Mouse (Mus musculus) midbrain, embryonic 11.5 days (tissue): ENCODE measurements around the gene Prop1. TPM values are rescaled to one million over a fixed set of nuclear protein-coding genes. Genes with fewer than 3 reads are reported as not detected.

Experiments used
- ATAC-seq: fragments of 200-750 bp; cut with Nextera tagmentation; 2 replicates; pipeline ENCODE4 v1.8.0; 2017; ENCODE audit warnings: moderate TSS enrichment, moderate library complexity; ENCODE audit not compliant: low FRiP score
- DNase-seq: peaks from one replicate; pipeline ENCODE4 v3.0.0; 2015; ENCODE audit warnings: low spot score; ENCODE audit errors: missing footprints
- H3K27ac ChIP-seq: fragments of 300-500 bp; sonication (generic); 2 replicates; pipeline ENCODE4 v1.5.1; 2014; ENCODE audit warnings: low read depth, low read length
- H3K27me3 ChIP-seq: fragments of 300-500 bp; sonication (generic); 2 replicates; pipeline ENCODE4 v1.6.1; 2014; ENCODE audit warnings: mild to moderate bottlenecking, low read length, moderate library complexity, mixed read lengths; ENCODE audit not compliant: control insufficient read depth, insufficient read depth
- H3K36me3 ChIP-seq: fragments of 300-500 bp; sonication (generic); 2 replicates; pipeline ENCODE4 v1.6.1; 2014; ENCODE audit warnings: mild to moderate bottlenecking, low read length, moderate library complexity, mixed read lengths; ENCODE audit not compliant: control insufficient read depth, insufficient read depth
- H3K4me1 ChIP-seq: fragments of 300-500 bp; sonication (generic); 2 replicates; pipeline ENCODE4 v1.6.1; 2014; ENCODE audit warnings: low read length; ENCODE audit not compliant: control insufficient read depth, insufficient read depth
- H3K4me2 ChIP-seq: fragments of 300-500 bp; sonication (generic); 2 replicates; pipeline ENCODE4 v1.6.1; 2014; ENCODE audit warnings: mild to moderate bottlenecking, moderate library complexity
- H3K4me3 ChIP-seq: fragments of 300-500 bp; sonication (generic); 2 replicates; pipeline ENCODE4 v1.5.1; 2014; ENCODE audit warnings: low read depth, low read length
- H3K9ac ChIP-seq: fragments of 300-500 bp; sonication (generic); 2 replicates; pipeline ENCODE4 v1.6.1; 2014; ENCODE audit warnings: low read length
- H3K9me3 ChIP-seq: fragments of 300-500 bp; sonication (generic); 2 replicates; pipeline ENCODE4 v1.6.1; 2016; ENCODE audit warnings: low read length; ENCODE audit not compliant: control insufficient read depth
- WGBS: fragments of 180-500 bp; shearing (Covaris S2); extraction: QIAGEN DNeasy Blood & Tissue Kit; methylation state at CpG from one replicate; pipeline ENCODE4 v1.1.7; 2014; 5-methylcytosine and 5-hydroxymethylcytosine counted together
- polyA plus RNA-seq: library from polyadenylated mRNA; unstranded; fragments of >200 nt; fragmentation: Nextera tagmentation; extraction: Ambion mirVana; gene quantifications from 2 replicates; pipeline ENCODE4 v1.2.1, GENCODE M21; 2014

Prop1 gene
- polyA plus RNA-seq, 1 experiment from 2014 or later = not detected

GRCm38 (mm10) chr11:50939621-50940366 lies 13.8 kb downstream of the Prop1 start:
- H3K9me3 ChIP-seq = no peaks in the 10 kb centered on the region
- no peaks in the 10 kb centered on the region for H3K36me3 ChIP-seq
- peak; percentile 38 for ATAC-seq
- no peak overlapping the region for H3K4me3 ChIP-seq
- no peak overlapping the region for H3K4me2 ChIP-seq
- H3K27me3 ChIP-seq = no peaks in the 10 kb centered on the region
- no peaks in the 10 kb centered on the region for H3K4me1 ChIP-seq
- WGBS = 38% methylated on average over 14 of the region's 14 CpGs
- H3K9ac ChIP-seq = no peak overlapping the region
- peak; percentile 90 for DNase-seq
- H3K27ac ChIP-seq = no peak overlapping the region

GRCm38 (mm10) chr11:50938435-50938834 lies 15.1 kb downstream of the Prop1 start:
- 85% methylated on average over 8 of the region's 8 CpGs for WGBS
- Histone ChIP-seq H3K9me3 (no peaks in the 10 kb centered on the region), H3K4me1 (no peaks in the 10 kb centered on the region), H3K9ac (no peak overlapping the region), H3K36me3 (no peaks in the 10 kb centered on the region), H3K27ac (no peak overlapping the region), H3K4me3 (no peak overlapping the region), H3K27me3 (no peaks in the 10 kb centered on the region), H3K4me2 (no peak overlapping the region)
- ATAC-seq (no peak), DNase-seq (no peak)

- no peaks in the 10 kb centered on the region for H3K9me3 ChIP-seq
- ATAC-seq = peak; percentile 61
- no peak overlapping the region for H3K9ac ChIP-seq
- no peak for DNase-seq
- no peaks in the 10 kb centered on the region; the same call in 1 of the 2 replicates for H3K4me1 ChIP-seq
- H3K4me3 ChIP-seq = no peak overlapping the region
- peak overlapping the region; percentile 10; the same call in 1 of the 2 replicates for H3K4me2 ChIP-seq
- H3K36me3 ChIP-seq = no peaks in the 10 kb centered on the region
- no peak overlapping the region for H3K27ac ChIP-seq
- WGBS = 100% methylated on average over 1 of the region's 1 CpGs
- H3K27me3 ChIP-seq = peaks cover 2% of the 10 kb centered on the region; the same call in 1 of the 2 replicates
Observed at GRCm38 (mm10) chr11:50932040-50932439, 21.5 kb downstream of the Prop1 start.

- DNase-seq (peak; percentile 99), ATAC-seq (peak; percentile 96)
- H3K9me3 ChIP-seq = no peaks in the 10 kb centered on the region
- H3K9ac ChIP-seq = peak within 1 kb of the TSS; percentile 70
- no peak within 1 kb of the TSS for H3K27ac ChIP-seq
- peak within 1 kb of the TSS; percentile 51 for H3K4me3 ChIP-seq
- peak within 1 kb of the TSS; percentile 90 for H3K4me2 ChIP-seq
- no peaks in the 10 kb centered on the region for H3K36me3 ChIP-seq
- no peaks in the 10 kb centered on the region; the same call in 1 of the 2 replicates for H3K4me1 ChIP-seq
- under 1% methylated on average over 18 of the region's 18 CpGs for WGBS
- H3K27me3 ChIP-seq = peaks cover 2% of the 10 kb centered on the region; the same call in 1 of the 2 replicates
Observed at GRCm38 (mm10) chr11:50931451-50931866, 22.1 kb downstream of the Prop1 start, which contains the start of gene Zfp354b. Gene Zfp354b, minus strand, starts transcription at chr11:50931633.

GRCm38 (mm10) chr11:50931021-50931420 lies 22.5 kb downstream of the Prop1 start:
- DNase-seq (no peak), ATAC-seq (peak; percentile 68; the same call in 1 of the 2 replicates)
- Histone ChIP-seq H3K27ac (no peak overlapping the region), H3K9me3 (no peaks in the 10 kb centered on the region), H3K4me1 (no peaks in the 10 kb centered on the region; the same call in 1 of the 2 replicates), H3K4me3 (peak overlapping the region; percentile 51), H3K4me2 (peak overlapping the region; percentile 90), H3K9ac (peak overlapping the region; percentile 70), H3K36me3 (no peaks in the 10 kb centered on the region), H3K27me3 (peaks cover 2% of the 10 kb centered on the region; the same call in 1 of the 2 replicates)
- 3% methylated on average over 16 of the region's 16 CpGs for WGBS

GRCm38 (mm10) chr11:50930469-50931014 lies 23.0 kb downstream of the Prop1 start:
- DNase-seq (peak; percentile 88), ATAC-seq (no peak)
- Histone ChIP-seq H3K4me1 (no peaks in the 10 kb centered on the region; the same call in 1 of the 2 replicates), H3K4me3 (peak overlapping the region; percentile 51), H3K36me3 (no peaks in the 10 kb centered on the region), H3K27ac (no peak overlapping the region), H3K27me3 (peaks cover 2% of the 10 kb centered on the region; the same call in 1 of the 2 replicates), H3K9me3 (no peaks in the 10 kb centered on the region), H3K9ac (peak overlapping the region; percentile 70), H3K4me2 (peak overlapping the region; percentile 90)
- WGBS = 38% methylated on average over 14 of the region's 14 CpGs

GRCm38 (mm10) chr11:50915671-50916320 lies 37.8 kb downstream of the Prop1 start, which contains the start of gene Zfp2:
Gene Zfp2, minus strand, starts transcription at chr11:50916165.
- Histone ChIP-seq H3K27ac (peak within 1 kb of the TSS; percentile 54; the same call in 1 of the 2 replicates), H3K9me3 (no peaks in the 10 kb centered on the region), H3K4me1 (no peaks in the 10 kb centered on the region), H3K27me3 (no peaks in the 10 kb centered on the region), H3K4me3 (peak within 1 kb of the TSS; percentile 84), H3K36me3 (peaks cover 12% of the 10 kb centered on the region), H3K9ac (peak within 1 kb of the TSS; percentile 98), H3K4me2 (peak within 1 kb of the TSS; percentile 49)
- ATAC-seq = peak; percentile 97
- peak; percentile 99 for DNase-seq
- WGBS = under 1% methylated on average over 47 of the region's 47 CpGs

- peaks cover 23% of the 10 kb centered on the region for H3K36me3 ChIP-seq
- ATAC-seq = no peak
Observed at GRCm38 (mm10) chr11:50914461-50914860, 39.1 kb downstream of the Prop1 start.

More at GRCm38 (mm10) chr11:50914461-50914860, 39.1 kb downstream of the Prop1 start:
- Histone ChIP-seq H3K4me1 (no peaks in the 10 kb centered on the region), H3K4me2 (no peak overlapping the region), H3K27ac (no peak overlapping the region), H3K9ac (no peak overlapping the region), H3K27me3 (no peaks in the 10 kb centered on the region), H3K9me3 (no peaks in the 10 kb centered on the region), H3K4me3 (no peak overlapping the region)
- DNase-seq = no peak
- 94% methylated on average over 3 of the region's 3 CpGs for WGBS
